ENCODE assay signal across 20 mouse cellular contexts in genomic region chr17:87167407-87167806, GRCm38 (mm10). TPM values are rescaled to one million over a fixed set of nuclear protein-coding genes. Genes with fewer than 3 reads are reported as not detected.
DNase-seq lines count a peak whose midpoint lies in the region; ATAC-seq lines count a peak whose summit lies in the region.
"Had no signal": no experiment of that assay in that cellular context is flagged by ENCODE, and none has a peak within 500 bp of the region (broad histone marks: within the 10 kb centered on the region; RNA-seq: fewer than 3 reads in every experiment).

No protein-coding gene starts in this region.

- intact Hi-C loops in left cerebral cortex, postnatal 25 days (cut with DNase I): loop anchor here (1.0 to 5.0 kb wide), 2 partner anchors 60 to 125 kb away; partner anchors contain the start of gene Socs5
- intact Hi-C loops in left cerebral cortex, postnatal 10 days (cut with DNase I): no loop called here
- intact Hi-C loops in heart, postnatal 14 days (cut with DNase I): no loop called here

- peak; percentile 53 for ATAC-seq in frontal cortex, adult (ENCODE audit: low TSS enrichment)
- ATAC-seq: activated CD4-positive, CD25-positive, alpha-beta regulatory T cell, adult 4 months; forebrain, embryonic 13.5 days; forebrain, embryonic 16.5 days; hindbrain, embryonic 16.5 days had no signal

- DNase-seq in frontal cortex, postnatal 10 days (ENCODE audit: low spot score in 2 of 2): no peak
- DNase-seq in left cerebral cortex, postnatal 25 days (ENCODE audit: low spot score in 2 of 2): peak; percentile 23 to 78
- no peak for DNase-seq in left cerebral cortex, postnatal 10 days (ENCODE audit: extremely low spot score in 1 of 2, low spot score in 2 of 2)
- DNase-seq in right cerebral cortex, postnatal 25 days: peak; percentile 30
- DNase-seq in right cerebral cortex, postnatal 4 days: no peak
- no peak for DNase-seq in heart, postnatal 14 days
- DNase-seq: adrenal gland, adult 8-10 months; adrenal gland, postnatal 25 days; cerebellum, adult 18-20 months; cerebellum, adult 9-10 months; cerebellum, postnatal 14 days; gastrocnemius, adult 2 months; gastrocnemius, postnatal 14 days; heart, adult 11 months; heart, postnatal 36 days had no signal

RNA-seq across cellular contexts. Expression of gene Socs5, which starts 59.9 kb away (rescaled TPM):
- total RNA-seq in left cerebral cortex, postnatal 25 days (2021): 100 to 1,000 TPM; 104 to 107 TPM
- total RNA-seq in left cerebral cortex, postnatal 10 days (2021): 10 to 100 TPM; 59.2 to 59.8 TPM
- total RNA-seq in heart, postnatal 14 days (2021): 10 to 100 TPM; 30.3 to 32.8 TPM

Comparison
In these comparisons a context has a peak if more than half of its experiments do, and no peak if none do; other contexts are left out.
1. DNase-seq: peak in left cerebral cortex, postnatal 25 days (2 of 2) and right cerebral cortex, postnatal 25 days (single experiment); none in frontal cortex, postnatal 10 days (0 of 2), left cerebral cortex, postnatal 10 days (0 of 2), right cerebral cortex, postnatal 4 days (single experiment) and heart, postnatal 14 days (0 of 2).